Mouse (Mus musculus) limb, embryonic 11.5 days (tissue): ENCODE data around the gene Icam5. TPM values are rescaled to one million over a fixed set of nuclear protein-coding genes. Genes with fewer than 3 reads are reported as not detected.

ENCODE experiments used
- ATAC-seq: fragments of 200-750 bp; cut with Nextera tagmentation; 2 replicates; pipeline ENCODE4 v1.8.0; 2017; ENCODE audit warnings: low read depth; ENCODE audit not compliant: insufficient number of reproducible peaks, low FRiP score, low TSS enrichment
- DNase-seq: peaks from one replicate; pipeline ENCODE4 v3.0.0-alpha.2; 2015; ENCODE audit warnings: low spot score
- H3K27ac ChIP-seq: fragments of 300-500 bp; sonication (generic); replicated peaks from 2 replicates; pipeline ENCODE4 v1.5.1; 2014; ENCODE audit warnings: low read depth, mild to moderate bottlenecking, low read length
- H3K27me3 ChIP-seq: fragments of 300-500 bp; sonication (generic); 2 replicates; pipeline ENCODE4 v1.6.1; 2014; ENCODE audit warnings: mild to moderate bottlenecking, low read length, mixed read lengths; ENCODE audit not compliant: control insufficient read depth, insufficient read depth
- H3K36me3 ChIP-seq: fragments of 300-500 bp; sonication (generic); 2 replicates; pipeline ENCODE4 v1.6.1; 2014; ENCODE audit warnings: mild to moderate bottlenecking, low read length, moderate library complexity, mixed read lengths; ENCODE audit not compliant: control insufficient read depth, insufficient read depth
- H3K4me1 ChIP-seq: fragments of 300-500 bp; sonication (generic); 2 replicates; pipeline ENCODE4 v1.6.1; 2014; ENCODE audit warnings: low read length, mixed read lengths; ENCODE audit not compliant: control insufficient read depth, insufficient read depth
- H3K4me2 ChIP-seq: fragments of 300-500 bp; sonication (generic); 2 replicates; pipeline ENCODE4 v1.6.1; 2014; ENCODE audit warnings: low read depth, mild to moderate bottlenecking, moderate library complexity; ENCODE audit not compliant: severe bottlenecking
- H3K4me3 ChIP-seq: fragments of 300-500 bp; sonication (generic); 2 replicates; pipeline ENCODE4 v1.5.1; 2014; ENCODE audit warnings: low read depth, low read length
- H3K9ac ChIP-seq: fragments of 300-500 bp; sonication (generic); 2 replicates; pipeline ENCODE4 v1.6.1; 2014; ENCODE audit warnings: mild to moderate bottlenecking, low read length
- H3K9me3 ChIP-seq: fragments of 300-500 bp; sonication (generic); 2 replicates; pipeline ENCODE4 v1.6.1; 2016; ENCODE audit warnings: low read length; ENCODE audit not compliant: control insufficient read depth
- WGBS: fragments of 180-500 bp; shearing (Covaris S2); extraction: QIAGEN DNeasy Blood & Tissue Kit; methylation state at CpG from one replicate; pipeline ENCODE4 v1.1.7; 2014; 5-methylcytosine and 5-hydroxymethylcytosine counted together
- polyA plus RNA-seq: library from polyadenylated mRNA; unstranded; fragments of >200 nt; fragmentation: Nextera tagmentation; extraction: Ambion mirVana; gene quantifications from 2 replicates; pipeline ENCODE4 v1.2.1, GENCODE M21; 2014

Icam5 gene
- polyA plus RNA-seq, 1 experiment from 2014 or later, result not detected

DNA sequence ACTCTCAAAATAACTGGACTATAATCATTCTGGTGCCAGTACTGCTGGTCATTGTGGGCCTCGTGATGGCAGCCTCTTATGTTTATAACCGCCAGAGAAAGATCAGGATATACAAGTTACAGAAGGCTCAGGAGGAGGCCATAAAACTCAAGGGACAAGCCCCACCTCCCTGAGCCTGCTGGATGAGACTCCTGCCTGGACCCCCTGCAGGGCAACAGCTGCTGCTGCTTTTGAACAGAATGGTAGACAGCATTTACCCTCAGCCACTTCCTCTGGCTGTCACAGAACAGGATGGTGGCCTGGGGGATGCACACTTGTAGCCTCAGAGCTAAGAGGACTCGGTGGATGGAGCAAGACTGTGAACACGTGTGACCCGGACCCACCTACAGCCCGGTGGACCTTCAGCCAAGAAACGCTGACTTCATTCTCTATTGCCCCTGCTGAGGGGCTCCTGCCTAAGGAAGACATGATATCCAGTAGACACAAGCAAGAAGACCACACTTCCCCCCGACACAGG lies 4.0 kb upstream of the Icam5 start:
- ATAC-seq (no peak), DNase-seq (no peak)
- 42% methylated on average over 8 of the region's 8 CpGs for WGBS
- H3K4me1 ChIP-seq, result peaks cover 9% of the 10 kb centered on the region
- H3K9me3 ChIP-seq, result no peaks in the 10 kb centered on the region
- 0 out of 2 replicates have a peak overlapping the region, but pooled peaks have one; percentile 5 for H3K9ac ChIP-seq
- H3K4me2 ChIP-seq, result no peak overlapping the region
- peaks cover 39% of the 10 kb centered on the region for H3K27me3 ChIP-seq
- H3K36me3 ChIP-seq, result no peaks in the 10 kb centered on the region
- H3K27ac ChIP-seq, result no peak overlapping the region
- no peak overlapping the region for H3K4me3 ChIP-seq

DNA sequence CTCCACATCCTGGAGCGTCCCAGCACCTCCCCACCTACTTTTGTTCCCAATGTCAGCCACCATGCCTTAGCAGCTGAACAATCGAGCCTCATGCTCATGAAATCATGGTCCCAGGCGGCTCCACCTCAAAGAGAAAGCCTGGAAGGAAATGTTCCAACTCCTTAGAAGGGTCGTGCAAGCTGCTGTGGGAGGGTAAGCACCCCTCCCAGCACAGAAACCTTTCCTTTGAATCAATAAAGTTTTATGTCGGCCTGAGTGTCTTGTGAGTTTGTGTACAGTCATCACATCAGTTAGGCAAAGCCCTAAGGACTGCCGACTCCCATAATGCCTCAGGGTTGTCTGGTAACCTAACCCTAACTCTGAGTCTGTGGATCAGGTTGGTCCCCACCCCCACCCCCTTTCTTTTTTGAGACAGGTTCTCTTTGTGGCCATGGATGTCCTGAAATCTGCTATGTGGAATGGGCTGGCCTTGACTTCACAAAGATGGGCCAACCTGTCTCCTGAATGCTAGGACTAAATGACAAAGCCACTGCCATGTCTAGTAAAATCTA lies 3.2 kb upstream of the Icam5 start:
- Histone ChIP-seq H3K4me3 (peak overlapping the region; percentile 20; the same call in 1 of the 2 replicates), H3K27me3 (peaks cover 47% of the 10 kb centered on the region), H3K36me3 (no peaks in the 10 kb centered on the region), H3K9me3 (no peaks in the 10 kb centered on the region), H3K27ac (no peak overlapping the region), H3K4me2 (no peak overlapping the region), H3K9ac (no peak overlapping the region), H3K4me1 (peaks cover 17% of the 10 kb centered on the region)
- DNase-seq (no peak), ATAC-seq (no peak)
- 66% methylated on average over 6 of the region's 6 CpGs for WGBS

DNA sequence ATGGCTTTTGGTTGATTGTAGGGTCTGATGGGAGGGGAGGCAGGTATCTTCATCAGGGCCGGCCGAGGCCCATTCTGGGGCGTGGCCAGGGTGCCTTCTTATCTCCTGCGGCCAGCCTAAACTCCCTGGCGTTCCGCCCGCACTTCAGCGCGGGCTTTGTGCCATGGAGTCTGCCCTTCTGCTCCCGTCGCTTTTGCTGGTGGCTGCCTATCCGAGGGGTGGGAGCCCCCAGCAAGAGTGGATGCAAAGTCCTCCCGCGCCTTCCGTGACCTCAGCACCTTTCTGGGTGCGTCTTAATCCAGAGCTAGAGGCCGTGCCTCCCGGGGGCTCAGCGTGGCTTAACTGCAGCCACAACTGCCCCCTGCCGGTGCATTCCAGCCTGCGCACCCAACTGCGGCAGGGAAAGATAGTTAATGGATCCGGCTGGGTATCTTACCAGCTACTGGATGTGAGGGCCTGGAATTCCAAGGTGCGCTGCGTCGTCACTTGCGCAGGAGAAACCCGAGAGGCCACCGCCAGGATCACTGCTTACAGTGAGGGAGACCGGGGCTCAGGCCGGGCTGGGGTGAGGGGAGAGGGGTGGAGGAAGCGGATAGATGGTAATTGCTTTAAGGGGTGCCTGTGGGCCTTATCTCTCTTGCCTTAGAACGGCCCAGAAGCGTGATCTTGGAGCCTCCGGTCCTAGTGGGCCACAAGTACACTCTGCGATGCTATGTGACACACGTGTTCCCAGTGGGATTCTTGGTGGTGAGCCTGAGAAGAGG lies 2.4 kb upstream of the Icam5 start, which contains the start of gene Icam4:
Icam4 (plus strand) TSS at position 83 of the 764 bp plus-strand sequence.
- no peaks in the 10 kb centered on the region for H3K36me3 ChIP-seq
- peaks cover 54% of the 10 kb centered on the region for H3K27me3 ChIP-seq
- peaks cover 19% of the 10 kb centered on the region for H3K4me1 ChIP-seq
- H3K27ac ChIP-seq, result no peak within 1 kb of the TSS
- 2% methylated on average over 37 of the region's 37 CpGs for WGBS
- no peak for ATAC-seq
- peak within 1 kb of the TSS; percentile 20; the same call in 1 of the 2 replicates for H3K4me3 ChIP-seq
- H3K9ac ChIP-seq, result peak within 1 kb of the TSS; percentile 41
- peak within 1 kb of the TSS; percentile 50 for H3K4me2 ChIP-seq
- DNase-seq, result peak; percentile 87
- no peaks in the 10 kb centered on the region for H3K9me3 ChIP-seq

DNA sequence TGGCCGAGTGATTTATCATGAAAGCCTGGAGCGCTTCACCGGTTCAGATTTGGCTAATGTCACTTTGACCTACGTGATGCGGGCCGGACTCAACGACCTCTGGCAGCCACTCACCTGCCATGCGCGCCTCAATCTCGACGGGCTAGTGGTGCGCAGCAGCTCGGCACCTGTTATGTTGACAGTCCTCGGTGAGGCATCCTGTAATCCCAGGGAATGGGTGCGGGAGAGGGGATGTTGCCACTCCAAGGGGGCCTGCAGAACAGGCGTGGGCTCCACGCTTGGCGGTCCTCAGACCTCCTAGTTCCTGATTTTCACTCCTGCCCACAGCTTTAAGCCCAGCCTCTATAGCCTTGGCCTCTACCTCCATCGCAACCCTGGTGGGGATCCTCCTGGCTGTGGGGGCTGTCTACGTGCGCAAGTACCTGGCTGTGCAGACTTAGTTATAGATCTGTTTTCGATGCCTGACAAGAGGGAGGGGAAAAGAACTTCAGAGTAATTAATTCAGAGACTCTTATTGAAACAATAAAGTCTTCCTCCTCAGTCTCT lies 1.7 kb upstream of the Icam5 start:
- 19% methylated on average over 22 of the region's 22 CpGs for WGBS
- Histone ChIP-seq H3K27me3 (peaks cover 60% of the 10 kb centered on the region), H3K36me3 (no peaks in the 10 kb centered on the region), H3K4me2 (peak overlapping the region; percentile 79; the same call in 1 of the 2 replicates), H3K4me1 (peaks cover 24% of the 10 kb centered on the region), H3K4me3 (no peak overlapping the region), H3K27ac (no peak overlapping the region), H3K9me3 (no peaks in the 10 kb centered on the region), H3K9ac (no peak overlapping the region)
- no peak for ATAC-seq
- DNase-seq, result no peak

DNA sequence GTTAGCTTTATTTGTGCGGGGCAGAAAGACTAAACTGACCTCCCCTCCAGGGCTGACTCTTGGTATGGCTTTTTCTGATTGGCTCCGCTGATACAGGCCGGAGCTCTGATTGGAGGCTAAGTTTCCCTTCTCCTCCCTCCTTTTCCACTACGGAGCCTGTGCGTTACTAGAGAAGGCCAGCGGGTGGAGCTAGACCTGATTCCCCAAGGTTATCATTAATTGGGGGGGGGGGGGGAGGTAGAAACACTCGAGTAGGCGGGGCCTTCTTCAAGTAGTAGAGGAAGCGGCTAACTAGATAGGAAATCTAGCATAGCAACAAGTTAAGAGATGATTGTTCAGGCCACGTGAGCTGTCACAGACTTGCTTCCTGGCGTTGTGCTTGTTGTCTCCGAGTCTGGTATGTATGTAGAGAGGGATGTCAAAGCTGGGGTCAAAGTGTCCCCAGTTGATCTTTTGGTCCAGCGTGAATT lies 1.1 kb upstream of the Icam5 start:
- ATAC-seq (peak; percentile 45; the same call in 1 of the 2 replicates), DNase-seq (peak; percentile 84)
- Histone ChIP-seq H3K9me3 (no peaks in the 10 kb centered on the region), H3K9ac (no peak overlapping the region), H3K4me3 (peak overlapping the region; percentile 33), H3K4me1 (peaks cover 24% of the 10 kb centered on the region), H3K27ac (no peak overlapping the region), H3K36me3 (no peaks in the 10 kb centered on the region), H3K4me2 (peak overlapping the region; percentile 79), H3K27me3 (peaks cover 65% of the 10 kb centered on the region)
- WGBS, result 1% methylated on average over 13 of the region's 13 CpGs

DNA sequence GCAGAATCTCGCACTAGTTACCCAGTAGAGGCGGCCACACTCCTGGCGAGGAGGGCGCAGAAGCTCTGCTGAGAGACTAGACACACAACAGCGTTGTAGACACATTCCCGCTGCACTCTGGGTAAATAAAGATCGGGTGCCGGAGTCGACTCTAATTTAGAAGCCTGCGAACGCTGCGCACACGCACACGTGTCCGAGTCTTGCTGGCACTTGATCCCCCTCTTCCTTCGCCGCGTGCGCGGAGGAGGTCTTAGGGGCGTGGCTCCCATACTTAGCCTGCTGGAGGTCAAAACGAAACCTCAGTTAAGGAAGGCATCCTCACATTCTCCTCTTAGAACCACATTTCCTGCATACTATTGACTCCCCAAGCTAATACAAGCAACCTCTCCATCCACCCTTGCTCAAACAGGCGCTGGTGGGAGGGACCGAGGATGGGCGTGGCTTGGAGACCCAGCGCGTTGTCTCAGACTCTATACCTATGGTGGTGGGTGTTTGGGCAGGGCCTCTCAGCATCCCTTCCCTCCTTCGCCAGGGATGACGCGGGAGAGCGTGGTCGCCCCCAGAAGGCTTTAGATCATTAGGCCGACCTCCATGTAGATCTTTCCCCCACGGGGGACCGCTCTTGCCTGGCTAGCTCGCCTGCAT lies 500 bp upstream of the Icam5 start:
- H3K27me3 ChIP-seq, result peaks cover 70% of the 10 kb centered on the region
- no peak overlapping the region for H3K27ac ChIP-seq
- peak; percentile 41; the same call in 1 of the 2 replicates for ATAC-seq
- H3K9ac ChIP-seq, result no peak overlapping the region
- peak overlapping the region; percentile 79 for H3K4me2 ChIP-seq
- H3K9me3 ChIP-seq, result no peaks in the 10 kb centered on the region
- H3K4me3 ChIP-seq, result peak overlapping the region; percentile 33
- peak; percentile 74 for DNase-seq
- no peaks in the 10 kb centered on the region for H3K36me3 ChIP-seq
- peaks cover 24% of the 10 kb centered on the region for H3K4me1 ChIP-seq
- under 1% methylated on average over 36 of the region's 36 CpGs for WGBS

DNA sequence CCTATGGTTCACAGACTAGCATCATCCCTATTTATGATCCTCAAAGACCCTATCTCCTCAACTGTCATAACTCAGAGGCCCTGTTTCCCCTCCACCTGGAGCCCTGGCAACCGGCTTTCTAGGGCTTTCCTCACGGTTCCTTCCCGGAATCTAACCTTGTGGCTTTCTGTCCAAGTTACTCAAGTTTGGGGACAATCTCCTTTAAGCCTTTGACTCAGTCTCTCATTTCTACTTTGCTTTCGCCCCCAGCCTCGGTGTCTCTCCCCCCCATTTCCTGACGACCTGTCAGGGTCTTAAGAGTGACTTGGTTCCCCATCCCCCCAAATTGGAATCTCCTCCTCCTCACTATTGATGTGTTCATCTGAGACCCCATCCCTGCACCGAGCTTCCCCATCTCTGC lies 618 bp downstream of the Icam5 start:
- peaks cover 81% of the 10 kb centered on the region for H3K27me3 ChIP-seq
- no peak for ATAC-seq
- H3K4me1 ChIP-seq, result peaks cover 30% of the 10 kb centered on the region
- H3K36me3 ChIP-seq, result no peaks in the 10 kb centered on the region
- H3K4me2 ChIP-seq, result peak overlapping the region; percentile 79
- no peak overlapping the region for H3K27ac ChIP-seq
- DNase-seq, result no peak
- peak overlapping the region; percentile 38 for H3K4me3 ChIP-seq
- H3K9ac ChIP-seq, result no peak overlapping the region
- WGBS, result 4% methylated on average over 7 of the region's 7 CpGs
- no peaks in the 10 kb centered on the region for H3K9me3 ChIP-seq

DNA sequence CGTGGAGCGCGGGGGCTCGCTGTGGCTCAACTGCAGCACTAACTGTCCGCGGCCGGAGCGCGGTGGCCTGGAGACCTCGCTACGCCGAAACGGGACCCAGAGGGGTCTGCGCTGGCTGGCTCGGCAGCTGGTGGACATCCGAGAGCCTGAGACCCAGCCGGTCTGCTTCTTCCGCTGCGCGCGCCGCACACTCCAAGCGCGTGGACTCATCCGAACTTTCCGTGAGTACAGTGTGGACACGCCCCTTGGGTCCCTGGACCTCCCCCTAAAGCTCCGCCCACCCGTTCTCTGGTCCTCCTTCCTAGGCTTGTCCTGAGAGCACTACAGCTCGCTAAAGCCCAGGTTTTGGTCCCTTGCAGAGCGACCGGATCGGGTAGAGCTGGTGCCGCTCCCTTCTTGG lies 1.3 kb downstream of the Icam5 start:
- peak overlapping the region; percentile 38 for H3K4me3 ChIP-seq
- peak; percentile 42 for ATAC-seq
- H3K27me3 ChIP-seq, result peaks cover 88% of the 10 kb centered on the region
- H3K27ac ChIP-seq, result no peak overlapping the region
- peak; percentile 86 for DNase-seq
- H3K4me2 ChIP-seq, result peak overlapping the region; percentile 76
- no peaks in the 10 kb centered on the region for H3K9me3 ChIP-seq
- peak overlapping the region; percentile 30 for H3K9ac ChIP-seq
- H3K36me3 ChIP-seq, result no peaks in the 10 kb centered on the region
- under 1% methylated on average over 31 of the region's 34 CpGs for WGBS
- peaks cover 32% of the 10 kb centered on the region for H3K4me1 ChIP-seq
